Comparison of ENCODE assay signal across 31 mouse cellular contexts in the genomic region with DNA sequence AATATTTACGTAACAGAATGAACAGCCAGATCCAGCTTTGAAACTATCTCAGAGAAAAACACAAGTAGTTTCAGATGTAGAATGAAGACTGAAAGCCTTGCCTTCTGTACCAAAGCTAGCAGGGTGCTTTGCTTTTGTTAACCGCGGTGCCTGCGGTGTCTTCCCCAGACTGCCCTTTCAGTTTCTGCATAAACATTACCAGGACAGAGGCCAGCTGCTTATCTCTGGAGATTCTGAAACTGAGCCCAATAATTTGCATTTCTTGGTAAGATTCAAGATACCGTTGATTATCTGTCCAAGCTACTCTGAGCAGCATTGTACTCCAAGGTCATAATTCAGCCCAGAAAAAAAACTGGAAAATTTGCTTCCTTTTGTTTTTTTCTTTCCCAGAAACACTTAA. TPM values are rescaled to one million over a fixed set of nuclear protein-coding genes. Genes with fewer than 3 reads are reported as not detected.
DNase-seq lines count a peak whose midpoint lies in the region; ATAC-seq and TF ChIP-seq lines count a peak whose summit lies in the region.
"Had no signal": no experiment of that assay in that cellular context is flagged by ENCODE, and none has a peak within 500 bp of the region (broad histone marks: within the 10 kb centered on the region; RNA-seq: fewer than 3 reads in every experiment).

No protein-coding gene starts in this region.

- peak; percentile 7 for DNase-seq in hindbrain, postnatal 0 days (ENCODE audit: low spot score)
- no peak for DNase-seq in neural tube, embryonic 10.5 days (ENCODE audit: extremely low spot score, low spot score)
- DNase-seq in A20 (ENCODE audit: low read depth, low spot score): peak; percentile 43
- peak; percentile 14 for DNase-seq in brain, embryonic 14.5 days (ENCODE audit: low read depth)
- DNase-seq in layer of hippocampus, adult 9-11 months: no peak
- DNase-seq: adrenal gland, postnatal 10 days; cerebellum, adult 11-12 months; cerebellum, adult 9-11 months; gastrocnemius, postnatal 10 days; heart, postnatal 10 days; kidney, adult 18-20 months; kidney, postnatal 4 days; layer of hippocampus, postnatal 36 days; liver, embryonic 13.5 days; lung, adult 18-20 months; lung, postnatal 10 days; thymus, adult 2 months; thymus, postnatal 36 days had no signal

- no peak overlapping the region for H3K4me2 ChIP-seq in hindbrain, postnatal 0 days (ENCODE audit: low read depth, low read length)
- H3K4me2 ChIP-seq in hindbrain, embryonic 13.5 days: no peak overlapping the region
- H3K4me2 ChIP-seq in neural tube, embryonic 12.5 days (replicated peaks): no peak overlapping the region
- H3K4me2 ChIP-seq: heart, embryonic 13.5 days; hindbrain, embryonic 15.5 days; limb, embryonic 15.5 days; liver, embryonic 13.5 days; neural tube, embryonic 15.5 days had no signal

- TF ChIP-seq CTCF in hindbrain, postnatal 0 days (IDR thresholded peaks at IDR 0.05; ENCODE audit: low read depth): no peak
- TF ChIP-seq CTCF in brain, embryonic 14.5 days (IDR thresholded peaks at IDR 0.05; ENCODE audit: borderline replicate concordance, extremely low read depth, insufficient read depth, insufficient read length): no peak

- no peaks in the 10 kb centered on the region for H3K9me3 ChIP-seq in hindbrain, postnatal 0 days (ENCODE audit: low read length)
- no peaks in the 10 kb centered on the region for H3K9me3 ChIP-seq in hindbrain, embryonic 13.5 days
- no peaks in the 10 kb centered on the region for H3K9me3 ChIP-seq in neural tube, embryonic 12.5 days
- H3K9me3 ChIP-seq: heart, embryonic 13.5 days; hindbrain, embryonic 15.5 days; limb, embryonic 10.5 days; limb, embryonic 15.5 days; liver, embryonic 13.5 days; neural tube, embryonic 15.5 days had no signal

- H3K27ac ChIP-seq in hindbrain, postnatal 0 days: no peak overlapping the region
- H3K27ac ChIP-seq in hindbrain, embryonic 13.5 days: no peak overlapping the region
- no peak overlapping the region for H3K27ac ChIP-seq in neural tube, embryonic 12.5 days
- H3K27ac ChIP-seq: heart, embryonic 13.5 days; hindbrain, embryonic 15.5 days; limb, embryonic 10.5 days; limb, embryonic 15.5 days; liver, embryonic 13.5 days; neural tube, embryonic 15.5 days had no signal

- peaks cover 3% of the 10 kb centered on the region; the same call in 1 of the 2 replicates for H3K36me3 ChIP-seq in hindbrain, postnatal 0 days (ENCODE audit: insufficient read depth, low read length)
- H3K36me3 ChIP-seq in hindbrain, embryonic 13.5 days: peaks cover 34% of the 10 kb centered on the region
- H3K36me3 ChIP-seq in neural tube, embryonic 12.5 days: peaks cover 21% of the 10 kb centered on the region

- H3K4me3 ChIP-seq in hindbrain, postnatal 0 days (ENCODE audit: low read length): no peak overlapping the region
- no peak overlapping the region for H3K4me3 ChIP-seq in hindbrain, embryonic 13.5 days
- no peak overlapping the region for H3K4me3 ChIP-seq in neural tube, embryonic 12.5 days
- H3K4me3 ChIP-seq: erythroblast, embryonic 14.5 days; heart, embryonic 13.5 days; hindbrain, embryonic 15.5 days; limb, embryonic 10.5 days; limb, embryonic 15.5 days; liver, embryonic 13.5 days; neural tube, embryonic 15.5 days had no signal

- H3K4me1 ChIP-seq in hindbrain, postnatal 0 days (ENCODE audit: insufficient read depth, low read length): no peaks in the 10 kb centered on the region
- H3K4me1 ChIP-seq in hindbrain, embryonic 13.5 days (replicated peaks): no peaks in the 10 kb centered on the region
- H3K4me1 ChIP-seq in neural tube, embryonic 12.5 days: no peaks in the 10 kb centered on the region
- H3K4me1 ChIP-seq: heart, embryonic 13.5 days; hindbrain, embryonic 15.5 days; limb, embryonic 10.5 days; limb, embryonic 15.5 days; liver, embryonic 13.5 days; neural tube, embryonic 15.5 days had no signal

- no peak for ATAC-seq in hindbrain, postnatal 0 days
- no peak for ATAC-seq in hindbrain, embryonic 13.5 days (ENCODE audit: low FRiP score)
- ATAC-seq in neural tube, embryonic 12.5 days (ENCODE audit: low FRiP score, low read depth): peak; percentile 62; the same call in 1 of the 2 replicates
- ATAC-seq: CD4-positive, CD25-positive, alpha-beta regulatory T cell, adult 4 months had no signal

- no peak overlapping the region for H3K9ac ChIP-seq in hindbrain, postnatal 0 days (replicated peaks; ENCODE audit: low read length)
- H3K9ac ChIP-seq in hindbrain, embryonic 13.5 days: no peak overlapping the region
- H3K9ac ChIP-seq in neural tube, embryonic 12.5 days: no peak overlapping the region
- H3K9ac ChIP-seq: heart, embryonic 13.5 days; hindbrain, embryonic 15.5 days; limb, embryonic 15.5 days; liver, embryonic 13.5 days; neural tube, embryonic 15.5 days had no signal

- H3K27me3 ChIP-seq in hindbrain, postnatal 0 days (ENCODE audit: insufficient read depth, low read length): no peaks in the 10 kb centered on the region
- H3K27me3 ChIP-seq in hindbrain, embryonic 13.5 days: no peaks in the 10 kb centered on the region
- H3K27me3 ChIP-seq in neural tube, embryonic 12.5 days (replicated peaks): no peaks in the 10 kb centered on the region
- H3K27me3 ChIP-seq: heart, embryonic 13.5 days; hindbrain, embryonic 15.5 days; limb, embryonic 15.5 days; liver, embryonic 13.5 days; neural tube, embryonic 15.5 days had no signal

- TF ChIP-seq POLR2A in brain, embryonic 14.5 days (IDR thresholded peaks at IDR 0.05; ENCODE audit: borderline replicate concordance, extremely low read depth, insufficient read depth, insufficient read length, poor library complexity, severe bottlenecking): no peak

- WGBS in hindbrain, postnatal 0 days: 20% methylated on average over 5 of the region's 5 CpGs
- 26% methylated on average over 5 of the region's 5 CpGs for WGBS in hindbrain, embryonic 13.5 days
- 42% methylated on average over 5 of the region's 5 CpGs for WGBS in neural tube, embryonic 12.5 days

RNA-seq across cellular contexts. Expression of a gene that starts 17.2 kb away (rescaled TPM):
- 186 and 211 TPM in 2 replicates for total RNA-seq in hindbrain, postnatal 0 days (2014; rRNA removed)
- 24.5 and 26.8 TPM in 2 replicates for polyA plus RNA-seq in hindbrain, postnatal 0 days (2015; fragmentation: Nextera tagmentation; extraction: Ambion mirVana)
- polyA plus RNA-seq in hindbrain, embryonic 13.5 days (2015; fragmentation: Nextera tagmentation; extraction: Ambion mirVana): 22.9 and 25.4 TPM in 2 replicates
- 23.2 and 23.7 TPM in 2 replicates for polyA plus RNA-seq in neural tube, embryonic 12.5 days (2016; fragmentation: Nextera tagmentation; extraction: Ambion mirVana)
- polyA plus RNA-seq in brain, embryonic 14.5 days (2012; rRNA removed): 47.9 and 69.2 TPM in 2 replicates

RNA-seq across cellular contexts. Expression of a gene that starts 43.4 kb away (rescaled TPM):
- total RNA-seq in hindbrain, postnatal 0 days (2014; rRNA removed): 0.18 TPM in 1 of 2 replicates, not detected in the other
- polyA plus RNA-seq in hindbrain, postnatal 0 days (2015; fragmentation: Nextera tagmentation; extraction: Ambion mirVana): 0.42 and 0.44 TPM in 2 replicates
- 0.12 and 0.14 TPM in 2 replicates for polyA plus RNA-seq in hindbrain, embryonic 13.5 days (2015; fragmentation: Nextera tagmentation; extraction: Ambion mirVana)
- polyA plus RNA-seq in neural tube, embryonic 12.5 days (2016; fragmentation: Nextera tagmentation; extraction: Ambion mirVana): 0.19 TPM in 1 of 2 replicates, not detected in the other
- polyA plus RNA-seq in brain, embryonic 14.5 days (2012; rRNA removed): 0.26 and 0.33 TPM in 2 replicates
- total RNA-seq: heart, adult 8-10 months; hematopoietic stem cell, adult 5-6 weeks had no signal
- polyA plus RNA-seq: CD4-positive, CD25-positive, alpha-beta regulatory T cell, adult 4 months; erythroblast, embryonic 14.5 days; forebrain, embryonic 11.5 days; kidney, embryonic 16.5 days; limb, embryonic 10.5 days; liver, embryonic 13.5 days; neural tube, embryonic 15.5 days; thymus, adult 2 months had no signal

Comparison
In these comparisons a context has a peak if more than half of its experiments do, and no peak if none do; other contexts are left out.
1. DNase-seq: peak in hindbrain, postnatal 0 days (single experiment), A20 (single experiment) and brain, embryonic 14.5 days (single experiment); none in neural tube, embryonic 10.5 days (single experiment) and layer of hippocampus, adult 9-11 months (single experiment).